Mouse (Mus musculus): ENCODE results near the gene Mvp.
A peak's percentile ranks its signal among the peaks of the same experiment; 100 is the strongest.

The Mvp gene

DNA sequence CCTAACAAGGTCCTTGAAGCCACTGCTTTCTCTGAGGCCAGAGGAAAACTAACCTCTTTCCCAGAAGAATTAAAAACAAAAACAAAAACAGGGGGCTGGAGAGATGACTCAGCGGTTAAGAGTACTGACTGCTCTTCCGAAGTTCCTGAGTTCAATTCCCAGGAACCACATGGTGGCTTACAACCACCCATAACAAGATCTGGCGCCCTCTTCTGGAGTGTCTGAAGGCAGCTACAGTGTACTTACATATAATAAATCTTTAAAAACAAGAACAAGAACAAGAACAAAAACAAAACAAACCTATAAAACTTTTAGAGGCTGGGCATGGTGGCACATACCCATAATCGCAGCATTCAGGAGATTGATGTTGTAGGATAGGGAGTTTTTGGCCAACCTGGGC, 18.0 kb downstream of the Mvp start:
- no peak for DNase-seq (ENCODE audit: low spot score in 2 of 2)

GRCm38 (mm10) chr7:126988816-126989215, 25.6 kb downstream of the Mvp start:
- no peak for DNase-seq (ENCODE audit: low spot score in 2 of 2)

- peak; percentile 45 to 46 for DNase-seq (ENCODE audit: low spot score in 2 of 2)
These were observed 28.1 kb downstream of the Mvp start for GRCm38 (mm10) chr7:126986319-126986718.

DNA sequence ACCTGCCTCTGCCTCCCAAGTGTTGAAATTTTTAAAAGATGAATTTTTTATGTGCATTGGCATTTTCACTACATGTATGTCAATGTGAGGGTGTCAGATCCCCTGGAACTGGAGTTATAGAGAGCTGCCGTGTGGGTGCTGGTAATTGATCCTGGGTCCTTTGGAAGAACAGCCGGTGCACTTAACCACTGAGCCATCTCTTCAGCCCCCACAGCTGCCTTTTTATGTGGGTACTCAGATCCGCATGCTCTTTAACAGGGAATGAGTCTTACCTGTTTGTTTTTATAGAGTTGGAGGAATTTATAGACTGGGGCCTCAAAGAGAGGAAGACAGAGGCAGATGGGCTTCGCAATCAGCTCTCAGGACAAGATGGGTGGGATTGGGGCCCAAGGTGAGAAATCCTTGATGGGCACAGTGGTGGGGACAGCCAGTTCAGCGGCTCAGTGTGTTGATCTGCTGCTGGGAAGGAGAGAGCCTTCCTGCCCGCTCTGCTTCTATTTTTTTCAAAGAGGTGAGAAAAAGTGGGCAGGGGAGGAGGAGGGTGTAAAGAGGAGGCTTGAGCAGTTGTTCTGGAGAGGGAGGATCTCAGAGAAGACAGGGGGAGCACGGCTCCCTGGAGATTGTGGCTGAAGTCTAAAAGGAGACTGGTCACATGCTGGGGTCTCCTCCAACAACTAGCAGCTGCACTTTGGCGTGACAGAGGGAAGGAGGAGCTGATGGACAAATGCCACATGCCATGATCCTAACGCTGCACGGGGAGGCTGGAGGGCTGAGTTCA, 29.6 kb downstream of the Mvp start:
- DNase-seq (ENCODE audit: low spot score in 2 of 2): peak; percentile 59 to 62

- DNase-seq (ENCODE audit: low spot score in 2 of 2): no peak
These were observed 31.3 kb downstream of the Mvp start for GRCm38 (mm10) chr7:126983113-126983512.

- DNase-seq (ENCODE audit: low spot score in 2 of 2): no peak
These were observed 32.4 kb downstream of the Mvp start for GRCm38 (mm10) chr7:126982054-126982453.

- no peak for DNase-seq (ENCODE audit: low spot score in 2 of 2)
These were observed 32.8 kb downstream of the Mvp start for GRCm38 (mm10) chr7:126981601-126982000.

DNA sequence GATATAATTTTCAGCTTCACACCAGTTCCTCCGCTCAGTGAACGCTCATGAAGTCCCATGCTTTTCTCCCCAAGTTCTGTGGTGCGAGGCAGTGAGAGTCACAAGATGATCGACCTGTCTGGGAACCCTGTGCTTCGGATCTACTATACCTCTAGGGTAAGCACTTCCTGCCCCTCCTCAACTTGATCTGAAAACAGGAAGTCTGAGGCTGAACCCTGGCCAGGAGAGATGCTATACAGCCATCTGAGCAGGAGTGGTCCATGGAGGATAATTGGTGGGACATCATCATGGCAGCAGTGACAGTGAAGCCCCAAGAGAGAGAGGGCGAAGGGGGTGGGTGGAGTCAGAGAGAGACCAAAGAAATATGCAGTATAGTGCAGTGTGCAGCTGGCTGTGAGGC, 35.6 kb downstream of the Mvp start:
- DNase-seq (ENCODE audit: low spot score in 2 of 2): no peak

DNA sequence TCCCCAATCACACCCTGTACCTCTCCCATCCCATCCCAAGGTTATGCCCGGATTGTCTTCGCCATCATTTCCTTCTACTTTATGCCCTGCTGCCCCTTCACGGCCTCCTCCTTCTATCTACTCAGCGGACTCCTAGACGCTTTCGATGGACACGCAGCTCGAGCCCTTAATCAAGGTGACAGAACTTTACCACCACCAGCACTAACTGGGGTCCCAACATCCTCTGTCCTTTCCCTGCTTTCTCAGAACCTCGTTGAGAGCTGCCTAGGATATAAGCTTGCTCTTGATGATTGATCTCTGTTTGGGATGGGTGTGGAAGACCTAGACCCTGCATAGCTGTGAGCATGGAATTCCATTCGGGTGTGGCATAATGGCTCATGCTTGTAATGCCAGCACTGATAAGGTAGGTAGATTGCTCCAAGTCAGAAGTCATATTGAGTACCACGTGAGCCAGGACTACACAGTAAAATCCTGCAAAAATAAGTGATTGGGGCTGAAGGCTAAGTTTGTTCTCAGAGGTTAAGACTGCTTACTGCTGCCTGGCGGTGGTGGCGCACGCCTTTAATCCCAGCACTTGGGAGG, 37.5 kb downstream of the Mvp start:
- no peak for DNase-seq (ENCODE audit: low spot score in 2 of 2)

- DNase-seq (ENCODE audit: low spot score in 2 of 2): peak; percentile 96 to 97
These were observed 38.2 kb downstream of the Mvp start, which contains the start of gene Cdiptos for GRCm38 (mm10) chr7:126975950-126976866. TSS of gene Cdiptos (minus strand) at chr7:126976098.

GRCm38 (mm10) chr7:126975893-126975949, 38.7 kb downstream of the Mvp start, which contains the start of gene Cdipt:
TSS of gene Cdipt (plus strand) at chr7:126975914.
- no peak for DNase-seq (ENCODE audit: low spot score in 2 of 2)

- no peak for DNase-seq (ENCODE audit: low spot score in 2 of 2)
These were observed 38.9 kb downstream of the Mvp start for GRCm38 (mm10) chr7:126975493-126975892.

DNA sequence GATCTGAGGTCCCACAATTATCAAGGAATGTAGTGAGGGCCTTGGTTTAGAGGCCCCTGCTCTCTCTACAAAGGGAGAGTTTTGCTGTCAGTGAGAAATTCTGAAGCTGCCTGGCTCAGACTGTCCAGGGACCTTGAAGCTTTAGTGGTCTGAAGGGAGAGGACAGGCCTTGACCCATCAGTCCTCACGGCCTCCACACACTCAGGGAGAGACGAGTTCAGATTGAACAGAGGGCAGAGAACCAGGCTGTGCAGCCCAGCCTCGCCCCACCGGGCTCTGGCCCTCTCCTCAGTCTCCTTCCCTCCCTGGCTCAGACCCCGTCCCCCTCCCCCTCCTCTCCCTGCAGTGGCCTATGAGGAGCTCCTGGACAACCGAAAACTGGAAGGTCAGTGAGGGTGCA, 47.1 kb downstream of the Mvp start:
- DNase-seq (ENCODE audit: low spot score in 2 of 2): no peak

GRCm38 (mm10) chr7:126965568-126965967, 48.9 kb downstream of the Mvp start:
- DNase-seq (ENCODE audit: low spot score in 2 of 2): no peak

GRCm38 (mm10) chr7:126963548-126964286, 50.7 kb downstream of the Mvp start:
- no peak for DNase-seq (ENCODE audit: low spot score in 2 of 2)

DNA sequence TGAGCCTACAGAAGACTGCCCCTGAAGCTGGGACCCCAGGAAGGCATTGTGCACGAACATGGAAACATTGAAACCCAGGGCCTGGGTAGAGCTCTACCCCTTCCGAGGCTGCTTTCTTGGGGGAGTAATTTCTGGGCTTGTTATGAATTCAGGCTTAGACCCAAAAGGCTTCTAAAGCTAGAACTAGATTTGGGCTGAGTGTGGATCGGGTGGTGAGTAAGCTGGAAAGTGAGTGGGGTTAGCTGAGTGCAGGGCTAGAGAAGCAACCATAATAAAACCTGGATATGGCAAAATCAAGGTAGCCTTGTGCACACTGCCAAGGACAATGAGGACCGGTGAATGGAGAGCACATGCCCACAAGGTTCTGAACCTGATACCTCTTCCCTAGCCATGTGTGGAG, 52.5 kb downstream of the Mvp start:
- DNase-seq (ENCODE audit: low spot score in 2 of 2): no peak

GRCm38 (mm10) chr7:126961095-126961494, 53.3 kb downstream of the Mvp start:
- DNase-seq (ENCODE audit: low spot score in 2 of 2): no peak

GRCm38 (mm10) chr7:126959780-126960179, 54.6 kb downstream of the Mvp start:
- no peak for DNase-seq (ENCODE audit: low spot score in 2 of 2)

DNA sequence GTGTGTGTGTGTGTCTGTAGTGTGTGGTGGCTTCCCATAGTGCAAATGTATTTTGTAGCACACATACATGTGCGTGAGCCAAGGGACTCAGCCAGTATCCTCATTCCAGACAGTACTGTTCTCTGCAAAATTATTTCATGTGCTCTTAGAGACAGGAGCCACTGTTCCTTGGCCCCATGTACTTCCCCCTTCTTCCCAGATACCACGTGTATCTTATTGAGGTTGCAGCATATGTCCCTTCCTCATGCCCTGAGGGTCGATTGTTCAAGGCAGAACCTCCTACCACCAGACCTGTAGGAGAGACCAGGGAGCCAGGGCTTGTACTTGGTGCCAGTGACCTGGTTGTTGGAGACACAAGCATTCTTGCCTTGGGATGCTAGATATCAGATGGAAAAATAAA, 59.3 kb downstream of the Mvp start:
- no peak for DNase-seq (ENCODE audit: low spot score in 2 of 2)

- DNase-seq (ENCODE audit: low spot score in 2 of 2): no peak
These were observed 61.8 kb downstream of the Mvp start for GRCm38 (mm10) chr7:126952646-126953045.

- DNase-seq (ENCODE audit: low spot score in 2 of 2): no peak
These were observed 62.7 kb downstream of the Mvp start for GRCm38 (mm10) chr7:126951741-126952140.

Data from frontal cortex, postnatal 36 days (tissue).